Mouse (Mus musculus) R1 (cell line): ENCODE results near the gene Btg2.
A peak's percentile ranks its signal among the peaks of the same experiment; 100 is the strongest.

Source experiments
- DNase-seq: peaks from one replicate; pipeline ENCODE4 v3.0.0-alpha.2; 2018; ENCODE audit warnings: low read depth, low spot score

Gene Btg2

GRCm38 (mm10) chr1:134078802-134079476, at the start of gene Btg2:
Btg2 (minus strand) TSS chr1:134079120.
- DNase-seq: peak; percentile 92

GRCm38 (mm10) chr1:134122195-134122594, 43.3 kb upstream of the Btg2 start:
- DNase-seq: peak; percentile 61

GRCm38 (mm10) chr1:134120179-134120578, 41.3 kb upstream of the Btg2 start:
- DNase-seq: peak; percentile 75

- no peak for DNase-seq
Observed at GRCm38 (mm10) chr1:134117110-134117509, 38.2 kb upstream of the Btg2 start.

GRCm38 (mm10) chr1:134115424-134115823, 36.5 kb upstream of the Btg2 start:
- no peak for DNase-seq

GRCm38 (mm10) chr1:134114730-134115129, 35.8 kb upstream of the Btg2 start:
- DNase-seq: no peak

- DNase-seq: no peak
Observed at GRCm38 (mm10) chr1:134114018-134114417, 35.1 kb upstream of the Btg2 start.

GRCm38 (mm10) chr1:134113560-134113959, 34.6 kb upstream of the Btg2 start:
- no peak for DNase-seq

GRCm38 (mm10) chr1:134110979-134111378, 32.1 kb upstream of the Btg2 start, which contains the start of gene Chit1:
Chit1 (plus strand) TSS chr1:134111242.
- DNase-seq: peak; percentile 65

GRCm38 (mm10) chr1:134110449-134110848, 31.5 kb upstream of the Btg2 start:
- DNase-seq: no peak

- peak; percentile 60 for DNase-seq
Observed at GRCm38 (mm10) chr1:134110015-134110414, 31.1 kb upstream of the Btg2 start.

- no peak for DNase-seq
Observed at GRCm38 (mm10) chr1:134107777-134108176, 28.9 kb upstream of the Btg2 start.

- peak; percentile 68 for DNase-seq
Observed at GRCm38 (mm10) chr1:134106719-134107118, 27.8 kb upstream of the Btg2 start.

- DNase-seq: no peak
Observed at GRCm38 (mm10) chr1:134105764-134106430, 27.0 kb upstream of the Btg2 start.

GRCm38 (mm10) chr1:134105043-134105763, 26.3 kb upstream of the Btg2 start:
- no peak for DNase-seq

GRCm38 (mm10) chr1:134103861-134104260, 24.9 kb upstream of the Btg2 start:
- DNase-seq: no peak

- DNase-seq: no peak
Observed at GRCm38 (mm10) chr1:134101593-134101992, 22.7 kb upstream of the Btg2 start.

GRCm38 (mm10) chr1:134100928-134101327, 22.0 kb upstream of the Btg2 start:
- peak; percentile 46 for DNase-seq

- DNase-seq: no peak
Observed at GRCm38 (mm10) chr1:134100401-134100800, 21.5 kb upstream of the Btg2 start.

GRCm38 (mm10) chr1:134099516-134100235, 20.8 kb upstream of the Btg2 start:
- DNase-seq: no peak

GRCm38 (mm10) chr1:134098726-134099515, 20.0 kb upstream of the Btg2 start:
- peak; percentile 94 for DNase-seq
